Mouse (Mus musculus): ENCODE data around the gene Tnfrsf13c. TPM values are rescaled to one million over a fixed set of nuclear protein-coding genes. Genes with fewer than 3 reads are reported as not detected.

Tnfrsf13c gene
- polyA plus RNA-seq (2015; fragmentation: Nextera tagmentation; extraction: Ambion mirVana): 0.09 TPM in 1 of 2 replicates, not detected in the other

DNA sequence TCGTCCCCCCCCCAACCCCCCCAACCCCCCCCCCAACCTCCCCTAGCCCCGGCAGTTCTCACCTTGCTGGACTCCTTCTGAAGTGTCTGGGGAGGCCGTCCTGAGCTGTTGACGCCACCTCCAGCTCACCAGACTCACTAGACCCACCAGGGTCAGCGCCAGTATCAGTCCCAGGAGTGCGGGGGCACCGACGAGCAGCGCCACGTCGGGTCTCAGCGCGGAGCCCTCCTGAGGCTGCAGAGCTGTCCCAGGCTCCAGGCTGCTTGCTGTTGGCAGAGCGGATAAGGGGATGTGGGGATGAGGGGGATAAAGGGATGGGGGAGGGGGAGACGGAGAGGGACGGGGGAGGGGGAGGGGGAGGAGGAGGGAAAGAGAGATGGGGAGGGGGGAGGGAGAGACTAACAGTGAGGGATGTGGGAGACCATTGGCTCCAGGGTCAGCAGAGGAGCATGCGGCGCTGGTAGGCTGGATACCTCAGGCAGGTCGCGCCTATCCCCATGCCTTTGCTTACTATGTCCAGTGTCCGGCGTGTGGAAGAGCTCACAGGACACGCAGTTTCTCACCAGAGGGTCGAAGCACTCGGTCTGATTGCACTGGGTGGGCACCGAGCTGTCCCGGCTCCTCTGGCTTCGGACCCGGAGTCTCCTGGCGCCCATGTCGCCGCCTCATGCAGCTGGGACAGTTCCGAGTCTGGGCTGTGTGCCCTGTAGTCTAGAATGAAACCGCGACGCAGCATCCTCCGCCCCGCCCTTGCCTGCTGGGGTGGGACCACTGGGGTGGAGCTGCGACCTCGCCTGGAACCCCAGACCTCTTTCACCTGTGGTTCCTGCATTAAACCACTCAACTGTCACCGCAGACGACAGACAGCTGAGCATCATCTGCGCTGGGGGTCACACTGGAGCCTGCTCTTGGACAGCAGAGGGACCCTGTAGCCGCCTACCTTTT, at the start of gene Tnfrsf13c:
TSS of gene Tnfrsf13c (minus strand) at position 713 of the 945 bp plus-strand sequence.
- Histone ChIP-seq H3K9ac (ENCODE audit: low read depth, low read length) (0 out of 2 replicates have a peak within 1 kb of the TSS, but pooled peaks have one; percentile 10), H3K4me3 (replicated peaks; ENCODE audit: low read depth, low read length) (peak within 1 kb of the TSS; percentile 21), H3K27ac (no peak within 1 kb of the TSS), H3K9me3 (replicated peaks; ENCODE audit: low read length) (no peaks in the 10 kb centered on the region), H3K27me3 (ENCODE audit: insufficient read depth, low read length) (peaks cover 14% of the 10 kb centered on the region; the same call in 1 of the 2 replicates), H3K36me3 (ENCODE audit: insufficient read depth, low read length) (no peaks in the 10 kb centered on the region), H3K4me1 (replicated peaks; ENCODE audit: insufficient read depth, low read length) (peaks cover 6% of the 10 kb centered on the region), H3K4me2 (ENCODE audit: low read length) (peak within 1 kb of the TSS; percentile 59)
- ATAC-seq (replicated peaks; ENCODE audit: low FRiP score, low read depth) (0 out of 2 replicates have a peak, but pooled peaks have one; percentile 12), DNase-seq (ENCODE audit: low spot score) (no peak)
- WGBS: 2% methylated on average over 42 of the region's 44 CpGs
- no peak for TF ChIP-seq CTCF (IDR thresholded peaks at IDR 0.05; ENCODE audit: low read depth)

DNA sequence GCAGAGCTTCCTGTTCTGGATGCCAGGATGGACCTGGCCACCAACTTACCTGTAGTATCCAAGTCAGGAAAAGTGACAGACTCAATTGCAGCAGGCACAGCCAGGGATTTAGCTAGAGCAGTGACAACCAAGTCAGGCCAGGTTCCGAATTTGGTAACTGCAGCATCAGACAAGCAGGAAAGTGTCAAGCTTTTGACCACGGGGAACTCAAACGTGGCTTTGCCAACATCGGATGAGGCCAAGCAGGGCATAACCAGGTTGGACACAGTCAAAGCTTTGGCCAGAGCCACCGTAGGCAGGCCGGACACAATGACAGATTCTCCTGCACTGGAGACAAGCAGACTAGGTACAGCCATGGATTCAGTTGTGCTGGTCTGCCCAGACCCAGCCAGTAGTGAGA, 48.1 kb upstream of the Tnfrsf13c start:
- peaks cover 4% of the 10 kb centered on the region; the same call in 1 of the 2 replicates for H3K4me1 ChIP-seq (replicated peaks; ENCODE audit: insufficient read depth, low read length)
- peaks cover 19% of the 10 kb centered on the region for H3K27me3 ChIP-seq (ENCODE audit: insufficient read depth, low read length)
- WGBS: 84% methylated on average over 6 of the region's 6 CpGs
- no peak for TF ChIP-seq CTCF (IDR thresholded peaks at IDR 0.05; ENCODE audit: low read depth)
- no peak overlapping the region for H3K9ac ChIP-seq (ENCODE audit: low read depth, low read length)
- H3K4me2 ChIP-seq (ENCODE audit: low read length): no peak overlapping the region
- no peak for ATAC-seq (replicated peaks; ENCODE audit: low FRiP score, low read depth)
- DNase-seq (ENCODE audit: low spot score): no peak
- no peaks in the 10 kb centered on the region for H3K9me3 ChIP-seq (replicated peaks; ENCODE audit: low read length)
- H3K36me3 ChIP-seq (ENCODE audit: insufficient read depth, low read length): no peaks in the 10 kb centered on the region
- H3K27ac ChIP-seq: no peak overlapping the region
- H3K4me3 ChIP-seq (replicated peaks; ENCODE audit: low read depth, low read length): no peak overlapping the region

DNA sequence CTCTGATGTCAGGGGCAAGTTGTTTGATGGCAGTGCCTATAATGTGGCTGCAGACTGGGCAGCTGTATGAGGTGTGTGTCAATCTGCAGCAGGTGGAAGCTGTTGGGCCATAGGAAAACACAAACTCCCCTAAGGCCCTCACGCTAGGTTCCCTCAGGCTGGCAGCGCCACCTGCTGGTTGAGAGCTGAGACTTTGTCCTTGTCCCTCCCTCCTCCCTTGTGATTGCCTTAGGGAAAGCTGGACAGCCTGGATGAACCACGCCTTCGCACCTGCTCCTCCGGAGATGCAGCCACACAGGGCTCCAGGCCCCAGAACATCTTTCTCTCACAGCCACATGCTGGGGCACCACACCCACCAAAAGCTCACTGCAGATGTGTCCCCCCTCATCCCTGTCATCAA, 47.0 kb upstream of the Tnfrsf13c start:
- 4% methylated on average over 5 of the region's 5 CpGs for WGBS
- Histone ChIP-seq H3K27ac (no peak overlapping the region), H3K4me1 (replicated peaks; ENCODE audit: insufficient read depth, low read length) (peaks cover 4% of the 10 kb centered on the region; the same call in 1 of the 2 replicates), H3K36me3 (ENCODE audit: insufficient read depth, low read length) (no peaks in the 10 kb centered on the region), H3K9ac (ENCODE audit: low read depth, low read length) (no peak overlapping the region), H3K9me3 (replicated peaks; ENCODE audit: low read length) (no peaks in the 10 kb centered on the region), H3K4me2 (ENCODE audit: low read length) (no peak overlapping the region), H3K4me3 (replicated peaks; ENCODE audit: low read depth, low read length) (no peak overlapping the region), H3K27me3 (ENCODE audit: insufficient read depth, low read length) (peaks cover 19% of the 10 kb centered on the region)
- DNase-seq (ENCODE audit: low spot score) (peak; percentile 84), ATAC-seq (replicated peaks; ENCODE audit: low FRiP score, low read depth) (no peak)
- peak; percentile 94 for TF ChIP-seq CTCF (IDR thresholded peaks at IDR 0.05; ENCODE audit: low read depth)

DNA sequence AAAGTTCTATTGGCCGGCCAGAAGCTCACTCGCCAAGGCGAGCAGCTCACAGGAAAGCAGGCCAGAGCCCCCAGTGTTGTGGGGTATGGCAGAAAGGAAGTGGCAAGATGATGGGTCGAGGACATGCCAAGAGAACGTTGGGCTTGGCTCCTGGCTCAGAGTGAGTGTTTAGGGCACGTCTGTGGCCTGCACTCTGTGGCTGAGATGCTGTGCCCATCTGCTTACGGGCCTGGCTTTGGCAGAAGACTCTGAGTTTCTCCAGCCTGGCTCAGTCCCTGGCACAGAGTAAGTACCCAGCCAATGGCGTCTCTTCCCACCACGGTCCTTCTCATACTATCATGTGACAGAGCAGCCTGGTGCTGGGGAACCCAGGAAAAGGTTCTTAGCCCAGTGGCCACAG, 44.6 kb upstream of the Tnfrsf13c start:
- Histone ChIP-seq H3K4me3 (replicated peaks; ENCODE audit: low read depth, low read length) (no peak overlapping the region), H3K9me3 (replicated peaks; ENCODE audit: low read length) (no peaks in the 10 kb centered on the region), H3K27me3 (ENCODE audit: insufficient read depth, low read length) (peaks cover 8% of the 10 kb centered on the region; the same call in 1 of the 2 replicates), H3K9ac (ENCODE audit: low read depth, low read length) (no peak overlapping the region), H3K27ac (no peak overlapping the region), H3K36me3 (ENCODE audit: insufficient read depth, low read length) (no peaks in the 10 kb centered on the region), H3K4me2 (ENCODE audit: low read length) (no peak overlapping the region), H3K4me1 (replicated peaks; ENCODE audit: insufficient read depth, low read length) (no peaks in the 10 kb centered on the region)
- DNase-seq (ENCODE audit: low spot score) (no peak), ATAC-seq (replicated peaks; ENCODE audit: low FRiP score, low read depth) (no peak)
- no peak for TF ChIP-seq CTCF (IDR thresholded peaks at IDR 0.05; ENCODE audit: low read depth)
- WGBS: 78% methylated on average over 9 of the region's 9 CpGs

DNA sequence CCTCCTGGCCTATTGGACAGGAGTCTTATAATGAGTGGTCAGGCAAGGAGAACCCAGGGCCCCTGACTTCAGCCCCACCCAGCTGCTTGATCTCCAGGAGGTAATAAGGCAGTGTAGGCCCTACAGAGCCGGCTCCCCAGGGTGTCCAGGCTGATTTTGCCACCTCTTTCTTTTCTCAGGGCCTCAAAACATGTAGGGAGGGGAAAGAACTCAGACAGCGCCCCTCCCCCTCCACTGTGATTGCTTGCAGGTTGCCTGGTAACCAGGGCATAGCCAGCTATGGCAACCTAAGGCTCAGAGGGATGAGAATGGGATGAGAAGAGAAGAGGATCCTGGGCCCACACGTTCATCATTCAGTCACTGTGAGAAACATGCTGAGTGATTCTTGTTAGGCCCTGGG, 44.0 kb upstream of the Tnfrsf13c start:
- DNase-seq (ENCODE audit: low spot score) (no peak), ATAC-seq (replicated peaks; ENCODE audit: low FRiP score, low read depth) (no peak)
- no peaks in the 10 kb centered on the region for H3K9me3 ChIP-seq (replicated peaks; ENCODE audit: low read length)
- no peak overlapping the region for H3K27ac ChIP-seq
- peaks cover 8% of the 10 kb centered on the region; the same call in 1 of the 2 replicates for H3K27me3 ChIP-seq (ENCODE audit: insufficient read depth, low read length)
- WGBS: 30% methylated on average over 3 of the region's 3 CpGs
- H3K4me2 ChIP-seq (ENCODE audit: low read length): no peak overlapping the region
- no peak overlapping the region for H3K4me3 ChIP-seq (replicated peaks; ENCODE audit: low read depth, low read length)
- TF ChIP-seq CTCF (IDR thresholded peaks at IDR 0.05; ENCODE audit: low read depth): no peak
- H3K36me3 ChIP-seq (ENCODE audit: insufficient read depth, low read length): no peaks in the 10 kb centered on the region
- no peaks in the 10 kb centered on the region for H3K4me1 ChIP-seq (replicated peaks; ENCODE audit: insufficient read depth, low read length)
- no peak overlapping the region for H3K9ac ChIP-seq (ENCODE audit: low read depth, low read length)

DNA sequence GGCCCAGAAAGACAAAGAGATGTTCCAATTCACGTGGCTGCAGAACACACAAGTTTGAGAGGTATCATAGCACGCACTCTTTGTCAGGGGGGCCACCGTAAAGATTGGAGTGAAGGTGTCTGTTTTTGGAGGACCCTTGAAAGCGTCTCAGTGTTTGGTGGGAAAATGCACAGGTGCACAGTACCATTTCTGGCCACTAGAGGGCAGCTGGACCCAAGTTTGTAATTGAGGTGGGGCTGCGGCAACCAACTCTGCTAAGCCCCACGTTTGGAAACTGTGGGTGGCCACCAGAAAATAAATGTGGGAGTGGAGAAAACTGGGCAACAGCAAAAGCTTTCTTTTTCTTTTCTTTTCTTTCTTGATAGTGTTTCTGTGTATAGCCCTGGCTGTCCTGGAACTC, 42.2 kb upstream of the Tnfrsf13c start:
- H3K9ac ChIP-seq (ENCODE audit: low read depth, low read length): no peak overlapping the region
- DNase-seq (ENCODE audit: low spot score) (peak; percentile 53), ATAC-seq (replicated peaks; ENCODE audit: low FRiP score, low read depth) (no peak)
- no peak overlapping the region for H3K4me3 ChIP-seq (replicated peaks; ENCODE audit: low read depth, low read length)
- no peaks in the 10 kb centered on the region for H3K36me3 ChIP-seq (ENCODE audit: insufficient read depth, low read length)
- H3K27me3 ChIP-seq (ENCODE audit: insufficient read depth, low read length): no peaks in the 10 kb centered on the region
- WGBS: 10% methylated on average over 6 of the region's 6 CpGs
- H3K4me1 ChIP-seq (replicated peaks; ENCODE audit: insufficient read depth, low read length): no peaks in the 10 kb centered on the region
- peak; percentile 95 for TF ChIP-seq CTCF (IDR thresholded peaks at IDR 0.05; ENCODE audit: low read depth)
- no peak overlapping the region for H3K4me2 ChIP-seq (ENCODE audit: low read length)
- H3K9me3 ChIP-seq (replicated peaks; ENCODE audit: low read length): no peaks in the 10 kb centered on the region
- no peak overlapping the region for H3K27ac ChIP-seq

All from kidney, postnatal 0 days (tissue).